Mouse (Mus musculus): ENCODE data around the gene Gm30191. TPM values are rescaled to one million over a fixed set of nuclear protein-coding genes. Genes with fewer than 3 reads are reported as not detected.

The Gm30191 gene
- total RNA-seq (2021), result not detected
- long read RNA-seq, experiment 1, result 0 reads
- long read RNA-seq, experiment 2, result 0 reads

GRCm38 (mm10) chr4:134246719-134247258, at the start of gene Gm30191:
Gene Gm30191 (plus strand): TSS chr4:134246935.
- DNase-seq, result no peak

- DNase-seq, result no peak
These were observed 47.4 kb upstream of the Gm30191 start for GRCm38 (mm10) chr4:134199371-134199770.

DNA sequence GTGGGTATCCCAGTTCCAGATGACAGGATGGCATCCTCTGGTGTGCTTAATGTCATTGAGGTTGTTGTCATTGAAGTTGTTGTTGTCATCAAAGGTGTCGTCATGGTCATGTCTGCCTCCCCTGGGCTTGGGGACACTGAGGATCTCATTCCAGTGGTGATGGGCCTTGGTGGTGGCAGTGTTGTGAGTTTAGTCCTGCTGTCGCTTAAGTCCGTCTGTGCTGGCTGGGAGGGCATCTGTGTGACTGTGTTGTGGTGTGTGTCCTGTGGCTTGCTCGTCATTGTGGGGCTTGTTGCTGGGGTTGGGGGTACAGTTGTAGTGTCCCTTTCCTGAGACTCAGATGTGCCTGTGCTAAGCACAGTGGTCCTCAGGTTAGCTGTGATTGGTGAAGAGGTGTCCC, 43.8 kb upstream of the Gm30191 start, which contains the start of gene Gm7534:
Gm7534 (minus strand) TSS at position 101 of the 400 bp plus-strand sequence.
- no peak for DNase-seq

DNA sequence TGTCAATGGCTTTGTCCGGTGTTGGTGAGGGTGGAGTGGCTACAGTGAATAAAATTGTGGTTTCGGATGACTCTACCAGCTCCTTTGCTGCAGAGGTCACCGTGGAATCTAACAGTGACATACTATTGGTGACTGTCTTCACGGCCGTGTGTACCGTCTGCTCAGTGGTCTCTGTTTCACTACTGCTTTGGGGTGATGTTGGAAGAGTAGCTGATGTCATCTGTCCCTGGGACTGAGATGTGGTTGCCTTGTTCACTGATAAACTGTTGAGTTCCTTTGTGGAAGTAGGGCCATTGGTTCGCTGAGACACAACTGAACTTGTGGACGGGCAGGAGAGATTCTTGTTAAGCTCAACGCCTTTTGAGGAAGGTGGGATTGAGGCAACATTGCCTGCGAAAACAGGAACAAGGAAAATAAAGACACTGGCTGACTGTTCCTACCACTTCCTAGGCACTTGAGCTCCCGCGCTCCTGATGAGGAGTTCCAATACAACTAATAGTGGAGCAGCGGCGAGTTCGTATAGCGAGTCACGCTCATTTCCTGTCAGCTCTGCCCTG, 43.3 kb upstream of the Gm30191 start:
- DNase-seq, result no peak

GRCm38 (mm10) chr4:134206488-134207053, 40.2 kb upstream of the Gm30191 start:
- peak; percentile 9 for DNase-seq

DNA sequence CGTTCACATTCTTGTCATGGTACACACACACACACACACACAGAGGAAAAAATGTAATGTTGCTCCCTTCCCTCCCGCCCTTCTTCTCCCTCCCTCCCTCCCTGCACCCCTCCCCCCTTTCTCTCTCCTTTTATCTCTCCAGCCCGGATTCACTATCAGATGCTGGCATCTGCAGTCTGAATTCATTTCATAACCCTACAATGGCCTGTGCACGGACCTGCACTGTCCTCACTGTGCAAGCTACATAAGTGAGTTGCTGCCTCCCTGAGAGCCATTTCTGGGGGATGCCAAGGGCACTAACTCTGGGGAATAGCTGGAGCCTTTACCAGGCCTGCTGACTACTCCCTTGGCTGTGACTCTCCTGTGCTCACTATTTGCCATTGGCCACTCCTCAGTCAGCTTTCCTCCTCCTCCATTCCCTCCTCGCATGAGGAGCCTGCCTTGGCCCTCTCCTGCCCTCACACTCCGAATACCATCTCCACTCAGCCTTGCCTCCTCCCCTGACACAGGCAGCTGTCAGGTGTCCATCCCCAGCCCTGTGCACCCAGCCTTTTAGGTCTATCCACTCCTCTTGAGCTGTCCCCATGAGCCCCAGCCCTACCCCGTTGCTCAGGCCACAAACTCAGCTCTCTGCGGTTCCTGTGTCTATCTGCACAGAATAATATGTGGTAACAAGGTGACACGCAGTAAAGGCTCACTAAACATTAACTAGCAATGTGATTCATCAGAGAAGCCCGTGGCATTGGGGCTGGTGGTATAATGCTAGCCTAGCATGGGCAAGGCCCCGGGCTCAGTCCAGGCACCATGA, 23.7 kb upstream of the Gm30191 start:
- DNase-seq, result no peak

- DNase-seq, result no peak
These were observed 19.5 kb upstream of the Gm30191 start, which contains the start of gene Catsper4 for GRCm38 (mm10) chr4:134227194-134227593. Gene Catsper4 (minus strand): TSS chr4:134227383.

- DNase-seq, result no peak
These were observed 16.3 kb upstream of the Gm30191 start for GRCm38 (mm10) chr4:134230431-134230830.

- no peak for DNase-seq
These were observed 11.9 kb upstream of the Gm30191 start for GRCm38 (mm10) chr4:134234876-134235275.

- DNase-seq, result no peak
These were observed 9.0 kb upstream of the Gm30191 start for GRCm38 (mm10) chr4:134237582-134238278.

GRCm38 (mm10) chr4:134238279-134238651, 8.5 kb upstream of the Gm30191 start, which contains the start of gene Cnksr1:
Gene Cnksr1 (minus strand): TSS chr4:134238399.
- peak; percentile 92 for DNase-seq

DNA sequence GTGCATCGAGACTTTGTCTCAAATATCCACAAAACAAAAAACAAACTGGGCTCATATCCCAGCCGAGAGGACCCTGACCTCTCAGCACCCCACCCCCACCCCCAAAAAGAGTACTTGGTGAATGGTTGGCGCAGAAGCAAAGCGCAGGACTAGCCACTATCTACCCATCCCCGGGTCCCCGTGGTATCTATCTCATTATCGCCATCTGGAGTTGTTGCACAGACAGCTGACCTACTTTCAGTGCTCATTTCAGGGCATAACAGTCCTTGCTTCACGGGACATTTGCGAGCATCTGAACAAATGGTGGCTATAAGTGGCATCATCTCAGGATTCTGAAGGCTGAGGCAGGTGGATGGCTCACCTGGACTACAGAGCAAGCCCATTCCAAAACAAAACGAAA, 8.0 kb upstream of the Gm30191 start:
- DNase-seq, result no peak

- no peak for DNase-seq
These were observed 3.1 kb upstream of the Gm30191 start, which contains the start of gene E130218I03Rik for GRCm38 (mm10) chr4:134243516-134244250. Gene E130218I03Rik (plus strand): TSS chr4:134243662.

DNA sequence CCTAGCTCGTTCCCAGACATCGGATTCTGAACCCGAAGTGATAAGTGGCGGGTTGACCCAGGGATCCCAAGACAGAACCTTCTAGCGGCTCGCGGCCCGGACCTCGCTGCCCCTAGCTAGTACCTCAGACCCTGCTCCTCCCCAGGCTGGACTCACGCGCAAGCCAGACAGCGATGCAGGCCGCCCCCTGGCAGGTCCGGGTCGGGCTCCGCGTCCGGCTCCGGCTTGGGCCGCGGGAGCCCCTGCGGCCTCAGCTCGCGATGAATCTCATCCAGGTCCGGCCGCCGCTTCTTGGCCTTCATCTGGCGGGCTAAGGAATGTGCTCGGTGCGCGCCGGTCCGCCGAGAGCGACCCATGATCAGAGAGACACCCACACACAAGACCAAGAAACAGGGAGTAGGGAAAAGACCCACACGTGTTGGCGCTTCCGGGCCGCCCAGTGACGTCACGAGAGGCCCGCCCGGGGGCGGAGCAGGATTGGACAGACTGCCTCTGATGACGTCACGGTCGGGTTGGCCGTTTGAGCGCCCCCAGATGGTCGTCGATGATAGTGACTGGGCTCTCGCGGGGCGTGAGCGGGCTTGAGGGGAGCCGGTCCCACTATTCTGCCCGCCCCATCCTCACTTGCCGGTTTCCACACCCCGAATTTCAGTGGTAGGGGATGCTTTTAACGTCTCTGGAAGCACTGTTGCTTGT, 1.4 kb upstream of the Gm30191 start, which contains the start of gene Zfp593:
Zfp593 (minus strand) TSS at position 445 of the 696 bp plus-strand sequence.
- DNase-seq, result peak; percentile 98

- no peak for DNase-seq
These were observed 479 bp upstream of the Gm30191 start for GRCm38 (mm10) chr4:134246256-134246655.

DNA sequence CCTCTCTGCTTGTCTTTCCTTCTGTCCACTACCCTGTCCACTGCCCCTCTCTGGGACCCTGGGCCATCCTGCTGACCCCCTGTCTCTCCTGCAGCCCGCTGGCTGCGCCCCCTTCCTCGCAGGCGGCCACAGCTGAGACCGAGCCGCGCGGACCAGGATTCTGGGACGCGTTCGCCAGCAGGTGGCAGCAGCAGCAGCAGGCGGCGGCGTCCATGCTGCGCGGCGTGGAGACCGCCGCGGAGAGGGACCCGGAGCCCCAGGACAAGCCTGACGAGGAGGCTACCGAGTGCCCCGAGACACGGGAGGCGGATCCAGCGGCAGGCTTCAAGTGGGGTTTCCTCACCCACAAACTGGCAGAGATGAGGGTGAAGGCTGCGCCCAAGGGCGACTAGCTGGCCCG, 2.9 kb downstream of the Gm30191 start:
- DNase-seq, result peak; percentile 85

- DNase-seq, result no peak
These were observed 3.6 kb downstream of the Gm30191 start for GRCm38 (mm10) chr4:134250116-134250929.

DNA sequence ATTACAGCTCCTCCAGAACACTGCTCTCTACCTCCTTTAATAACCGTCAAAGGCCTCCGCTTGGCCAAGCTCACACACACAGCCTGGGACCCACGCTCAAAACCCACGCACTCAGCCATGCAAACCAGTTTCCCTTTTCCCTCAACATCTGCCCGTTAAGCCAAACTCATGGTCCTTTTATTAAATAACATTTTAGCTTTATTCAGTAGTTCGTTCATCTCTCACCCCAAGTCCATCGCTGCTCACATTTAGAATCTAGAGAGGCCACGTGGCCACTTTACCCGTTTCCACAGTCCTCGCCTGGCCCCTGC, 4.2 kb downstream of the Gm30191 start:
- no peak for DNase-seq

GRCm38 (mm10) chr4:134251241-134252130, 4.8 kb downstream of the Gm30191 start:
- DNase-seq, result peak; percentile 56

Measured in adrenal gland, postnatal 10 days (tissue).